Mouse (Mus musculus): ENCODE data around the gene Syt8. TPM values are rescaled to one million over a fixed set of nuclear protein-coding genes. Genes with fewer than 3 reads are reported as not detected.

Syt8 gene
- polyA plus RNA-seq, 1 experiment from 2014 or later = not detected

DNA sequence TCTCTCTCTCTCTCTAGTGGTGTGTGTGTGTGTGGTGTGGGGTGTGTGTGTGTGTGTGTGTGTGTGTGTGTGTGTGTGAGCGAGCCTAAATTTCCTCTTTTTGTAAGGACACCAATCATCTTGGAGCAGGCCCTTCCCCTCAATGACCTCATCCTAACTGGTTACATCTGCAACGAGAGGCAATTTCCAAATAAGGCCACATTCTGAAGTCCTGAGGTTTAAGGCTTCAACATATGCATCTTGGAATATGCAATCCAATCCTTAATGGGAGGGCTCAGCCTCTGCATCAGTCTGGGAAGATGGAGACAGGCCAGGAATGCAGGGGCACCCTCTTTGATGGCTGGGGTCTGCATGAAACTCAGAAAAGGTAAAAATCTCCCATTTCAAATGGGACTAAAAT lies 23.4 kb downstream of the Syt8 start:
- no peaks in the 10 kb centered on the region for H3K9me3 ChIP-seq
- H3K36me3 ChIP-seq (replicated peaks) = no peaks in the 10 kb centered on the region
- H3K27me3 ChIP-seq (ENCODE audit: poor library complexity, severe bottlenecking) = no peaks in the 10 kb centered on the region
- WGBS = 54% methylated on average over 2 of the region's 2 CpGs
- peak; percentile 47 for DNase-seq (ENCODE audit: extremely low spot score, low spot score)
- H3K4me3 ChIP-seq = no peak overlapping the region
- H3K27ac ChIP-seq = peak overlapping the region; percentile 87
- H3K4me1 ChIP-seq = peaks cover 56% of the 10 kb centered on the region

DNA sequence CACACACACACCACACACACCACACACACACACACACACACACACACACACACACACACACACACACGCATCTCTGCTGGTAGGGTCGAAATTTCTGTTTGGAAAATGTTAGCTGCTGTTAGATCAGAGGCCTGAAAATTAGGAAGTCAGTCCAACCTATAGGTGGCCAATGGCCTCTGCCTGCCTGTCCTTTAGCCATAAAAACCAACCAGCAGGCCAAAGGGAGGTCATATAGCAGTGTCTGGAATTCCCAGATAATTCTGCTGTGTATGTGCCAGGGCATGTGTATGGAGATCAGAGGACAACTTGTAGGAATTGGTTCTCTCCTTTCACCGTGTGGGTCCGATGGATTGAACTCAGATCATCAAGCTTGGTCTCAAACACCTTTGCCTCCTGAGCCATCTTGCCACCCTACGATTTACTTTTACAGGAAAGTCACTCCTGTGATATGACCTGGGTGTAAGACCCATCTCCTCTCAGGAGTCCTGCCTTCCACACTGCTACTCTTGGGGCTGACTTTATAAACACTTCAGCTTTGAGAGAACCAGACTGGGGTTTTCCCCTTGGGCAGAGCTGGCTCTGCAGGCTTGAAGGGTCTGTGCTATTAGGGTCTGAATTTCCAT lies 24.1 kb downstream of the Syt8 start:
- Histone ChIP-seq H3K27ac (peak overlapping the region; percentile 87), H3K4me1 (peaks cover 52% of the 10 kb centered on the region)
- 88% methylated on average over 5 of the region's 5 CpGs for WGBS

DNA sequence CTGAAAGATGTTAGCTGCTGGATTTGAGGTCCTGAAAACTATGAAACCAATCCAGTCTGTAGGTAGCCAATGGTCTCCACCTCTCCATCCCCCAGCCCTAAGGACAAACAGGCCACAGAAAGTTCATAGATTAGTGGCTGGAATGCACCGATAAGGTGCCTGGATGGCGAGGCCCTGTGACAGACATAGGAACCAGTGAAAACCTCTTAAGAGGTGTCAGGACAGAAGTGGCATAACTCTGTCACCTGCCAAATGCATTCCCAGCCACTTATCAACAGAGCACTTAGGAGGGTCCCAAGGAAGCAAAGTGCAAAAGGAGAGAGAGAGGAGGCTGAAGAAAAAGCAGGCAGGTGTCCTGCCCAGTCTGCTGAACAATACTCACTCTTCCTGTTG lies 24.6 kb downstream of the Syt8 start:
- 91% methylated on average over 2 of the region's 2 CpGs for WGBS
- Histone ChIP-seq H3K4me1 (peaks cover 49% of the 10 kb centered on the region), H3K9me3 (no peaks in the 10 kb centered on the region), H3K27me3 (ENCODE audit: poor library complexity, severe bottlenecking) (no peaks in the 10 kb centered on the region; the same call in 1 of the 2 replicates), H3K4me3 (no peak overlapping the region), H3K36me3 (replicated peaks) (no peaks in the 10 kb centered on the region), H3K27ac (peak overlapping the region; percentile 87)
- DNase-seq (ENCODE audit: extremely low spot score, low spot score) = no peak

More for the DNA sequence above, 24.1 kb downstream of the Syt8 start:
- Histone ChIP-seq H3K4me3 (no peak overlapping the region), H3K9me3 (no peaks in the 10 kb centered on the region), H3K27me3 (ENCODE audit: poor library complexity, severe bottlenecking) (no peaks in the 10 kb centered on the region; the same call in 1 of the 2 replicates), H3K36me3 (replicated peaks) (no peaks in the 10 kb centered on the region)
- no peak for DNase-seq (ENCODE audit: extremely low spot score, low spot score)

DNA sequence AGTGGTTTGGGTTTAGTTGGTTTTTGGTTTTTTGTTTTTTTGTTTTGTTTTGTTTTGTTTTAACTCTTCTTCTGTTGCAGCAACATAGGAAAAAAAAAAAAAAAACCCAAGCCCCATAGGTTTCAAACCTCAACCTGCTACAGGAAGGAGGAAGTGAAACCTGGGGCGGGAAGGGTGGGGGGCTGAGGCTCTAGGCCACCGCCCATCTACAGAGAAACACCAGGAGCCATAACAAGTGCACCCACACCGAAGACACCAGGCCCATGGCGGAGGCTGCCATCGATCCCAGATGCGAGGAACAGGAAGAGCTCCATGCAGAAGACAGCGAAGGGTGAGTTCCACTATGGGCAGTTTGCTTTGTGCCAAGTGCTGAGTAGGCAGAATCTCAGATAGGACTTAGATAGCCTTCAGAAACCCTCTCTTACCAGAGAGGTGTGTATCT lies 26.0 kb downstream of the Syt8 start, which contains the start of gene Lsp1:
Lsp1 (plus strand) TSS at position 174 of the 442 bp plus-strand sequence.
- Histone ChIP-seq H3K27me3 (ENCODE audit: poor library complexity, severe bottlenecking) (no peaks in the 10 kb centered on the region; the same call in 1 of the 2 replicates), H3K36me3 (replicated peaks) (no peaks in the 10 kb centered on the region), H3K4me1 (peaks cover 35% of the 10 kb centered on the region), H3K9me3 (no peaks in the 10 kb centered on the region), H3K4me3 (no peak within 1 kb of the TSS), H3K27ac (peak within 1 kb of the TSS; percentile 87; the same call in 1 of the 2 replicates)
- 93% methylated on average over 7 of the region's 7 CpGs for WGBS
- no peak for DNase-seq (ENCODE audit: extremely low spot score, low spot score)

DNA sequence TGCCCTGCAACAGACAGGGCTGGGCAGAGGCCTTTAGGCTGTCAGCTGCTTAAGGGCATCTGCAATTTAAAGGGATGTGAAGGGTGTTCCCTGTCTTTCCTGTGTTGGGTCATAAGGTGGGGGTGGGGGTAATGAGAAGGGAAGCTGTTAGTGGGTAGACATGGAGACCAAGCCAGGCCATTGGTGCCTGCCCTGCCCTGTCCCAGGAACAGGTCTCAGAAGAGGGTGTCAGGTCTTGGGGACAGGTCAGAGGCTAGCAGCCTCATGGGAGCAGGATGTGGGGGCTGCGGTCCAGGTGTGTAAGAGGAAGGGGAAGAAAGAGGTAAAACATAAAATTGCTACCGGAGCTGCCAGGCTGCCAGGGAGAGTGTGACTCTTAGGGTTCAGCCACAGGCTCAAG lies 26.8 kb downstream of the Syt8 start:
- Histone ChIP-seq H3K4me3 (no peak overlapping the region), H3K9me3 (no peaks in the 10 kb centered on the region), H3K27ac (0 out of 2 replicates have a peak overlapping the region, but pooled peaks have one; percentile 44), H3K4me1 (peaks cover 27% of the 10 kb centered on the region), H3K36me3 (replicated peaks) (no peaks in the 10 kb centered on the region), H3K27me3 (ENCODE audit: poor library complexity, severe bottlenecking) (no peaks in the 10 kb centered on the region; the same call in 1 of the 2 replicates)
- 92% methylated on average over 2 of the region's 2 CpGs for WGBS
- DNase-seq (ENCODE audit: extremely low spot score, low spot score) = no peak

DNA sequence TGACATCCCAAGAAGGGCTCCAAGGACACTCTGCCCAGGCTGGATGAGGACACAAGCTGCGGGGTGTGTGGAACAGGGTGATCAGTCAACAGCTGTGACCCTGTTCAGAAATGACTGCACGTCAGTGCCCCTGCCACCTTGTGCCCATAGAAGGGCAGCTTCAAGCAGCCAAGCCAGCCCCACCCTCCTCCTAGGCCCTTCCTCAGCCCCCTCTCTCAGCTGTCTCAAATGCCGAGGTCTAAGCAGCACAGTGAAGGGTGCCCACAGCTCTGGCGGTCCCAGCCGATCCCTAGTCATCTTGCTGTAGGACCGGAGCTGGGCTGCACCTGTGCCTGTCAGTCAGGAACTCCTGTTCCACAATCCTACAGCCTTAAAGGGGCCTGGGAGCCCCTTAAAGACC lies 27.5 kb downstream of the Syt8 start:
- no peak for DNase-seq (ENCODE audit: extremely low spot score, low spot score)
- Histone ChIP-seq H3K4me1 (peaks cover 20% of the 10 kb centered on the region), H3K27me3 (ENCODE audit: poor library complexity, severe bottlenecking) (no peaks in the 10 kb centered on the region; the same call in 1 of the 2 replicates), H3K4me3 (no peak overlapping the region), H3K36me3 (replicated peaks) (no peaks in the 10 kb centered on the region), H3K27ac (peak overlapping the region; percentile 44; the same call in 1 of the 2 replicates), H3K9me3 (no peaks in the 10 kb centered on the region)
- 89% methylated on average over 6 of the region's 6 CpGs for WGBS

DNA sequence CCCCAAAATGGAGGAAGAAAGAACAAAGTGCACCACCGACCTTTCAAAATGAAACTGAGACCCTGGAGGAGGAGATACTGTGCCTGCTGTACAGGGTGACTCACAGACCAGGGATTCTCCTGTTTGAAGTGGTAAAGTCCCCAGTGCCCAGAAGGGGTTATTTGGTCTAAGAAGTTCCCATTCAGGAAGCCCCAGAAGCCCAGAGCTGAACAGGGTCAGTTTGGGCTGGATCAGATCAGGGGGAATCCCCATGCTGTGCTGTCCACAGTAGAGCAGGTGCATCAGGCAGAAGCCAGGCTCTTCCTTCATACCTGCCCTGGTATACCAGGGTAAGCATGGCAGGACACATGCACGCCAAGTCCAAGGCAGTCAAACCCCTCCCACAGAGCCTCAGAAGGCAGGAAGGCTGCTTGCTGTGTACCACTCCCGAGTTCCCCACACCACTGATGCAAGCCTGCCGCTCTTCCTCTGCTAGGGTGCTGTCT lies 28.0 kb downstream of the Syt8 start:
- Histone ChIP-seq H3K9me3 (no peaks in the 10 kb centered on the region), H3K27ac (0 out of 2 replicates have a peak overlapping the region, but pooled peaks have one; percentile 44), H3K27me3 (ENCODE audit: poor library complexity, severe bottlenecking) (no peaks in the 10 kb centered on the region; the same call in 1 of the 2 replicates), H3K4me3 (no peak overlapping the region), H3K36me3 (replicated peaks) (no peaks in the 10 kb centered on the region), H3K4me1 (peaks cover 15% of the 10 kb centered on the region)
- 70% methylated on average over 4 of the region's 4 CpGs for WGBS
- DNase-seq (ENCODE audit: extremely low spot score, low spot score) = no peak

DNA sequence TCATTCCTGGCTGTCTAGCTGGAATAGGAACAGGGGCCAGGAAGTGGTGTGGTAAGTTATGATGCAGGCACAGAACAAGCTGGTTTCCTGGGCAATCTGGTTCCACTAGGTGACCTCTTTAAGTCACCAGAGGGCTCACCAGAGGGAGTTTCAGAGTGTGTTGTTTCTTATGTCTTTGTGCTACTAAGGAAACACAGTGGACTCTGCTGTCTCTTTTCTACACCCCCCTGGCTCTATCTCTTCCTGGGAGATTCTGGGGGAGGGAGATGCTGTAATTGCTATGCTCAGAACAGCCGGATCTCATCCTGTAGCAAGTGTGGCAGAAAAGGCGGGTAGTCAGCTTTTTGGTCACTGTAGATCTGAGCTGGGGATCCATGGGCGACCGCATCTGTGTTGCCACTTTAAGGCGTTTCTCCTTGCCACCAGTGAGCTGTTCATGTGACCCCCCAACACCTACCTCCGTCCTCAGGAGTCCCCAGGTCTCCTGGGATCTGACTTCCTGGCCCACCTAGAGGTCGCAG lies 35.6 kb downstream of the Syt8 start:
- no peak overlapping the region for H3K4me3 ChIP-seq
- H3K36me3 ChIP-seq (replicated peaks) = no peaks in the 10 kb centered on the region
- peaks cover 39% of the 10 kb centered on the region for H3K4me1 ChIP-seq
- H3K27me3 ChIP-seq (ENCODE audit: poor library complexity, severe bottlenecking) = no peaks in the 10 kb centered on the region
- H3K27ac ChIP-seq = peak overlapping the region; percentile 87; the same call in 1 of the 2 replicates
- WGBS = 82% methylated on average over 7 of the region's 7 CpGs
- no peaks in the 10 kb centered on the region for H3K9me3 ChIP-seq
- no peak for DNase-seq (ENCODE audit: extremely low spot score, low spot score)

DNA sequence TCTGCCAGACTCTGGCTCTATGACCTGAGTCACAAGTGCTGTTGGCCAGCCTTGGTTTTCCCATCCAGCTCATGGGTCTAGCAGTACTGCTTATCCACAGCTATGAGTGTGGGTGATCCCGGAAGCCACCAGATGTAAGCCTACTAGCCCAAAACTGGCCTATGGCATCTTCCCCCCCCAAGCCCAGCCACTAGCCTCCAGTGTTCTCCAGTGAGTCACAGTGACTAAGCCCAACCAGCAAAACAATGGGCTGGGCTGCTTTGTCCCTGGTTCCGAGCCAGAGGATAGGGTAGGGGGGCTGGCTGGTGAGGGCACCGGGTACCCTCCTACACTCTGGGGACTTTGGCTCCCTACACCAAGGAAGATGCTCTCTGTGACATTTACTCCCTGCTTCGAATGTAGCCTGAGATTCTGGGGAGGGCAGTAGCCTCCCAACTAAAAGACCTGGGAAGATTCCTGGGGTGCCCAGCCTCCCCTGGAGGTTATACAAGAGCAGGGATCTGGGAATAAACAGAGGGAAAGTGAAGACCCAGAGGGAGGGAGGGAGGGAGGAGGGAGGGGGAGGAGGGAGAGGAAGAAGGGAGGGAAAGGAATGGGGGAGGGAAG lies 36.3 kb downstream of the Syt8 start:
- Histone ChIP-seq H3K36me3 (replicated peaks) (no peaks in the 10 kb centered on the region), H3K27me3 (ENCODE audit: poor library complexity, severe bottlenecking) (no peaks in the 10 kb centered on the region), H3K4me1 (peaks cover 39% of the 10 kb centered on the region), H3K4me3 (no peak overlapping the region), H3K9me3 (no peaks in the 10 kb centered on the region), H3K27ac (peak overlapping the region; percentile 87)
- DNase-seq (ENCODE audit: extremely low spot score, low spot score) = no peak
- 24% methylated on average over 4 of the region's 4 CpGs for WGBS

DNA sequence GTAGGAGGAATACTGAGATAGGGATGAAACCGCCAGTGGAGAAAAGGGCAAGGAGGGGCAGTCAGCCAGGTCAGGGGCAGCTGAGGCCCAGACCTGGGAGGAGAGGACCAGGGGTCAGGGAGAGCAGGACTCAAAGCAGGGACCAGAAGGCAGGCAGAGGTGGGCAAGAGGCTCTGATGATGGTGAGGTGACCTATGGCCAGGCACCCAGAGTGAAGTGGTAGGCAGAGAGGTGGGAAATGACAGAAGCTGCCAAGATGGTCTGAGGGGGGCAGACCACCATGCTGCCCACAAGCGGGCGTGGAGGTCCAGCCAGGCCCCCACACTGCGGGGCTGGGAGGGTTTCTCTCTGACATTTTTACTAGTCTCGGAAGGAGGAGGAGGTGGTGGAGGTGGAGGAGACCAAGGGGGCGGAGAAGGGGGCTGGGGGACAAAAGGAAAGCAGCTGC lies 36.8 kb downstream of the Syt8 start:
- Histone ChIP-seq H3K36me3 (replicated peaks) (no peaks in the 10 kb centered on the region), H3K4me1 (peaks cover 39% of the 10 kb centered on the region), H3K4me3 (no peak overlapping the region), H3K27ac (peak overlapping the region; percentile 87), H3K9me3 (no peaks in the 10 kb centered on the region), H3K27me3 (ENCODE audit: poor library complexity, severe bottlenecking) (no peaks in the 10 kb centered on the region)
- DNase-seq (ENCODE audit: extremely low spot score, low spot score) = no peak
- 25% methylated on average over 6 of the region's 6 CpGs for WGBS

DNA sequence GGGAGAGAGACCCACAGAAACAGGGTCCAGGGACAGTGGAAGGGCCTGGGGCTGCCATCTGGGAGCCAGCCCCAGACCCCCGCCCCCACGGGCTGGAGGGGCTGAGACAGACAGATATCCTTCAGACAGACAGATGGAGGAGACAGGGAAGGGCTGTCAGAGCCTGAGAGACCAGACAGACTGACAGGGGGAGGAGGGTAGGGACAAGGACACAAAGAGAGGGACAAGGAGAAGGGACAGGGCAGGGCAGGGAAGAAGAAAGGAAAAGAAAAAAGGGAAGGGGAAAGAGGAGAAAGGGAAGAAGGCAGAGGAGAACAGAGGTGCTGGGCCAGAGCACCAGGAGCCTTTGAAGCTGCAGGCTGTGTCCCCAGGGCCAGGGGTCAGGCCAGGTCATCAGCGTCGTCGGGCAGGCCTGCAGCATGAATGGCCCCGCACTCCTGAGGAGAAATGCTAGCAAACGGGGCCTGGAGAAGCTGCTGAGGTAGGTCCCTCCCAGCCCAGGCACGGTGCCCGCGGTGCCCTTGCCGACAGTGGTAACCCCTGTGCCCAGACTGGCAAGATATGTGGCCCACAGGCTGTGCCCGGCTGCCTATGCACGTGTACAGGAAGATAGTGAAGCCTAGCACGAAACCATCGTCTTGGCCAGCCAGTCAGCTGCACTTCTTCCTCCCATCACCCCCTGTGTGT lies 37.4 kb downstream of the Syt8 start:
- Histone ChIP-seq H3K9me3 (no peaks in the 10 kb centered on the region), H3K4me1 (peaks cover 39% of the 10 kb centered on the region), H3K4me3 (no peak overlapping the region), H3K36me3 (replicated peaks) (no peaks in the 10 kb centered on the region), H3K27ac (peak overlapping the region; percentile 87), H3K27me3 (ENCODE audit: poor library complexity, severe bottlenecking) (no peaks in the 10 kb centered on the region)
- 42% methylated on average over 15 of the region's 15 CpGs for WGBS
- DNase-seq (ENCODE audit: extremely low spot score, low spot score) = no peak

DNA sequence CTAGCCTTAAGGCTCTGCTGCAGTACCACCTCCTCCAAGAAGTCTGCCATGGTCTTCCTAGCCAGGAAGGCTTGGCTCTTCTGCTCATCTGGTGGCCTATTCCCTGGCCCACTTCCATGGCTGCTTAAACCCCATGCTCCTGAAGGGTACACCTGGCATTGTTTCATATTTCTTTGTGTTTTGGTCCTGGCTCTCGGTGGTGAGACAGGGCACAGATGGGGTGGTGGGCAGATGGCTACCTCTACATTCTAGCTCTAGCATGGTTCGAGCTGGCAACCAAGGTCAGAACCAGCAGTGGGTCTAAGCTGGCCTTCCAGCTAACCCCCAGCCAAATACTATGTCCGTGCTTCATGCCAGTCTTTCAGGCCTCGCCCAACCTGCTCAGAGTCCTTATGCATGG lies 38.3 kb downstream of the Syt8 start:
- Histone ChIP-seq H3K9me3 (no peaks in the 10 kb centered on the region), H3K4me1 (peaks cover 39% of the 10 kb centered on the region), H3K4me3 (no peak overlapping the region), H3K27ac (peak overlapping the region; percentile 87), H3K27me3 (ENCODE audit: poor library complexity, severe bottlenecking) (no peaks in the 10 kb centered on the region), H3K36me3 (replicated peaks) (no peaks in the 10 kb centered on the region)
- 92% methylated on average over 4 of the region's 4 CpGs for WGBS
- DNase-seq (ENCODE audit: extremely low spot score, low spot score) = no peak
